In the genomic region with DNA sequence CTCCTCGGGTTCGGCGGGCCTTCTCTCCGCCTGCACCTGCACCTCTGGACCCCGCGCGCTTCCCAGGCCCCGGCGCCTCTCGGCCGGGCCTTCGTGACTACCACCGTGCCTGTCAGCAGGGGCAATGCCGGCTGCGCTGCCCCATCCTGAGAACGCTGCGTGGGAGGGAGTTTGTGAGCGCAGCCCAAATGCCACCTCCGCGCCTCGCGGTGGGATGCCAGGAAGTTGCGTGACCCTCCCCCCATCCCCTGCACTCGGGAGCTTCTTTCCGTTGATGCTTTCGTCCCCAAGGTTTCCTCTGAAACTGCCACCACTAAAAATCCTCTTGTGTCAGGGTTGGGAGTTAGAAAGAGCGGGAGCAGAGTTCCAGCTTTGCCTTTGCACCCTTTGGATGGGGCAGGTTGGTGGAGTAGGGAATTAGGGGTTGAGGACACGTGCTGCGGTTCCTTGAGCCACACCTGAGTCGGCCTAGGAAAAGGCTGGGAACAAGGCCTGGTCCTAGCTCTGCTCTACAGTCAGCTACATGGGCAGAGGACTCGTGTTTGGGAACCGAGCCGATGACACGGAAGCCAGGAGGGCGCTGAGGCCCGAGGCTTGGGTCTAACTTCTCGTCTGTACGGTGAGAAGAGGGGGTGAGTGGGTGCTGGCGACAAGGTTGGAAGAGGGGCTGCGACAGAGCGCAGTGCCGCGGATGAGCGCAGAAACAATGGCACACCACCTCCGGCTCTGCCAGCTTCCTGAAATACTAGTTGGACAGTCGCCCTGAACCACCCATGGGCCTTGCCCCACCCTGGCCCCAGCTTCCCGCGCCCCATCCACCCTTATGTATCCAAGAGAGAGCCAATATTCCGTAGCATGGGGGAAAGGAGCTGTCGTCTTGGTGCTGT, we compare ENCODE assay signal across 8 mouse cellular contexts. TPM values are rescaled to one million over a fixed set of nuclear protein-coding genes. Genes with fewer than 3 reads are reported as not detected.
DNase-seq lines count a peak whose midpoint lies in the region; ATAC-seq and TF ChIP-seq lines count a peak whose summit lies in the region.

No protein-coding gene starts in this region.

- no peak for TF ChIP-seq POLR2A in myocyte (IDR thresholded peaks at IDR 0.05; ENCODE audit: insufficient read length, low read depth)
- TF ChIP-seq POLR2A in cerebellum, adult 2 months (IDR thresholded peaks at IDR 0.05; ENCODE audit: borderline replicate concordance, insufficient read depth, low read length) = no peak

- intact Hi-C loops in left cerebral cortex, postnatal 36 days (cut with DNase I) = loop anchor here (2.0 to 10.0 kb wide), 6 partner anchors 573 to 926 kb away; no protein-coding TSS in a partner anchor

- ATAC-seq in kidney, postnatal 0 days (replicated peaks; ENCODE audit: low FRiP score, low read depth) = peak; percentile 25
- peak; percentile 60 for ATAC-seq in intestine, embryonic 15.5 days

- no peaks in the 10 kb centered on the region for H3K9me3 ChIP-seq in kidney, postnatal 0 days (replicated peaks; ENCODE audit: low read length)
- H3K9me3 ChIP-seq in intestine, embryonic 15.5 days = no peaks in the 10 kb centered on the region

- peaks cover 82% of the 10 kb centered on the region for H3K27me3 ChIP-seq in kidney, postnatal 0 days (ENCODE audit: insufficient read depth, low read length)
- H3K27me3 ChIP-seq in intestine, embryonic 15.5 days (replicated peaks) = peaks cover 73% of the 10 kb centered on the region
- H3K27me3 ChIP-seq in myocyte (ENCODE audit: control insufficient read depth, insufficient read depth, insufficient read length) = peaks cover 21% of the 10 kb centered on the region
- peaks cover 5% of the 10 kb centered on the region; the same call in 1 of the 2 replicates for H3K27me3 ChIP-seq in cerebellum, adult 2 months (ENCODE audit: control insufficient read depth, insufficient read depth, low read length)

- no peaks in the 10 kb centered on the region for H3K36me3 ChIP-seq in kidney, postnatal 0 days (ENCODE audit: insufficient read depth, low read length)
- no peaks in the 10 kb centered on the region for H3K36me3 ChIP-seq in intestine, embryonic 15.5 days
- no peaks in the 10 kb centered on the region for H3K36me3 ChIP-seq in myocyte (ENCODE audit: control insufficient read depth, insufficient read depth)

- H3K9ac ChIP-seq in kidney, postnatal 0 days (ENCODE audit: low read depth, low read length) = no peak overlapping the region
- H3K9ac ChIP-seq in intestine, embryonic 15.5 days = no peak overlapping the region

- no peak for TF ChIP-seq CTCF in kidney, postnatal 0 days (IDR thresholded peaks at IDR 0.05; ENCODE audit: low read depth)
- no peak for TF ChIP-seq CTCF in cerebellum, adult 2 months (IDR thresholded peaks at IDR 0.05; ENCODE audit: borderline replicate concordance, insufficient read depth, low read depth, low read length)

- H3ac ChIP-seq in myocyte (ENCODE audit: control insufficient read depth, insufficient read length) = no peak overlapping the region

- H3K27ac ChIP-seq in kidney, postnatal 0 days = no peak overlapping the region
- no peak overlapping the region for H3K27ac ChIP-seq in intestine, embryonic 15.5 days
- no peak overlapping the region for H3K27ac ChIP-seq in cerebellum, adult 2 months (ENCODE audit: insufficient read depth, low read length)

- H3K4me2 ChIP-seq in kidney, postnatal 0 days (ENCODE audit: low read length) = peak overlapping the region; percentile 63
- H3K4me2 ChIP-seq in intestine, embryonic 15.5 days (replicated peaks) = peak overlapping the region; percentile 70
- peak overlapping the region; percentile 42 for H3K4me2 ChIP-seq in myocyte (ENCODE audit: low read depth)

- peak overlapping the region; percentile 28 for H3K4me3 ChIP-seq in kidney, postnatal 0 days (replicated peaks; ENCODE audit: low read depth, low read length)
- H3K4me3 ChIP-seq in intestine, embryonic 15.5 days (replicated peaks) = peak overlapping the region; percentile 39
- H3K4me3 ChIP-seq in myocyte = no peak overlapping the region
- H3K4me3 ChIP-seq in cerebellum, adult 2 months (replicated peaks; ENCODE audit: insufficient read depth, low read depth, low read length) = no peak overlapping the region

- no peak for DNase-seq in kidney, postnatal 0 days (ENCODE audit: low spot score)
- no peak for DNase-seq in kidney, adult 9 months
- peak; percentile 65 for DNase-seq in embryo, embryonic 11 days
- DNase-seq in cerebellum, adult 2 months = no peak
- no peak for DNase-seq in frontal cortex, postnatal 36 days (ENCODE audit: low spot score in 2 of 2)
- DNase-seq in left cerebral cortex, postnatal 36 days (ENCODE audit: low spot score in 2 of 2) = no peak

- peaks cover 9% of the 10 kb centered on the region for H3K4me1 ChIP-seq in kidney, postnatal 0 days (replicated peaks; ENCODE audit: insufficient read depth, low read length)
- peaks cover 18% of the 10 kb centered on the region for H3K4me1 ChIP-seq in intestine, embryonic 15.5 days (replicated peaks)
- peaks cover 8% of the 10 kb centered on the region for H3K4me1 ChIP-seq in cerebellum, adult 2 months (ENCODE audit: control insufficient read depth, insufficient read depth, low read length)

- 2% methylated on average over 49 of the region's 50 CpGs for WGBS in kidney, postnatal 0 days
- 2% methylated on average over 50 of the region's 50 CpGs for WGBS in intestine, embryonic 15.5 days
- WGBS in cerebellum, adult 2 months = 4% methylated on average over 50 of the region's 50 CpGs

- no peaks in the 10 kb centered on the region for H3K79me2 ChIP-seq in myocyte (ENCODE audit: control insufficient read depth, insufficient read depth)

TF ChIP-seq in myocyte, 11 proteins besides CTCF, POLR2A, EP300 and RAD21:
- TF ChIP-seq POLR2AphosphoS2 (IDR thresholded peaks at IDR 0.05; ENCODE audit: insufficient read length, low read depth) (no peak), TCF12 (IDR thresholded peaks at IDR 0.05; ENCODE audit: insufficient read depth, poor library complexity, severe bottlenecking) (no peak), MYOG (IDR thresholded peaks at IDR 0.05; ENCODE audit: control insufficient read depth in 1 of 3, insufficient read depth in 1 of 3, insufficient read length in 2 of 3, low read depth in 2 of 3) (no peak), USF1 (IDR thresholded peaks at IDR 0.05; ENCODE audit: low read depth) (no peak), MYOD1 (IDR thresholded peaks at IDR 0.05; ENCODE audit: control insufficient read depth in 1 of 3, insufficient read length in 2 of 3, low read depth in 2 of 3) (no peak), SRF (IDR thresholded peaks at IDR 0.05; ENCODE audit: control insufficient read depth, insufficient read length, low read depth) (no peak), REST (IDR thresholded peaks at IDR 0.05; ENCODE audit: insufficient read depth, insufficient read length) (no peak), CEBPB (IDR thresholded peaks at IDR 0.05; ENCODE audit: insufficient read depth, poor library complexity, severe bottlenecking) (no peak), E2F4 (IDR thresholded peaks at IDR 0.05; ENCODE audit: insufficient read depth) (no peak), TCF3 (IDR thresholded peaks at IDR 0.05; ENCODE audit: insufficient read length, low read depth) (no peak), MAX (IDR thresholded peaks at IDR 0.05; ENCODE audit: low read depth) (no peak)

RNA-seq across cellular contexts. Expression of gene Sox2, which starts 1.1 kb away (rescaled TPM):
- not detected in 2 replicates for polyA plus RNA-seq in kidney, postnatal 0 days (2015; fragmentation: Nextera tagmentation; extraction: Ambion mirVana)
- polyA plus RNA-seq in intestine, embryonic 15.5 days (2015; fragmentation: Nextera tagmentation; extraction: Ambion mirVana) = 0.62 and 0.89 TPM in 2 replicates
- polyA plus RNA-seq in myocyte (2012; fragmentation: generic; extraction: Trizol) = not detected
- 24.5 and 26.5 TPM in 2 replicates for polyA plus RNA-seq in cerebellum, adult 2 months (2012; rRNA removed)
- total RNA-seq in left cerebral cortex, postnatal 36 days (2021) = 10 to 100 TPM; 39.9 to 44.4 TPM

Comparison
In these comparisons a context has a peak if more than half of its experiments do, and no peak if none do; other contexts are left out.
1. H3K4me3 ChIP-seq: peak in kidney, postnatal 0 days (single experiment) and intestine, embryonic 15.5 days (single experiment); none in myocyte (single experiment) and cerebellum, adult 2 months (single experiment).
2. RNA of gene Sox2, which starts 1.1 kb away (polyA plus RNA-seq): 24.5 to 26.5 TPM in cerebellum, adult 2 months; 0.62 to 0.89 TPM in intestine, embryonic 15.5 days, not detected in kidney, postnatal 0 days and not detected in myocyte (single experiment); every median in the first group is over 10 times any median in the second.
3. Peak in every context shown above with its lines, with median percentiles within 50 percentile points of each other: H3K4me2 ChIP-seq.